Mouse (Mus musculus) kidney, postnatal 4 days (tissue): ENCODE data around the gene Deaf1.
A peak's percentile ranks its signal among the peaks of the same experiment; 100 is the strongest.

ENCODE experiments used
- DNase-seq, 2 experiments: peaks; one replicate each; pipeline ENCODE4 v3.0.0; 2021; ENCODE audit warnings: mixed read lengths in 2 of 2

The Deaf1 gene

GRCm38 (mm10) chr7:141293852-141294471, 33.5 kb downstream of the Deaf1 start:
- DNase-seq, result peak; percentile 56 to 66

GRCm38 (mm10) chr7:141292583-141293388, 34.7 kb downstream of the Deaf1 start:
- DNase-seq, result no peak

GRCm38 (mm10) chr7:141291921-141292582, 35.4 kb downstream of the Deaf1 start, which contains the start of gene Drd4:
TSS of gene Drd4 (plus strand) at chr7:141292006.
- DNase-seq, result peak; percentile 67 to 73

- DNase-seq, result no peak
Measured at GRCm38 (mm10) chr7:141288042-141288441, 39.4 kb downstream of the Deaf1 start.

- no peak for DNase-seq
Measured at GRCm38 (mm10) chr7:141282756-141283155, 44.7 kb downstream of the Deaf1 start.

GRCm38 (mm10) chr7:141281442-141281841, 46.0 kb downstream of the Deaf1 start:
- DNase-seq, result peak in 1 of 2 experiments; percentile 51

- DNase-seq, result peak; percentile 64 to 76
Measured at GRCm38 (mm10) chr7:141278766-141279590, 48.5 kb downstream of the Deaf1 start, which contains the start of gene Sct. TSS of gene Sct (minus strand) at chr7:141279133.

- DNase-seq, result no peak
Measured at GRCm38 (mm10) chr7:141277701-141278678, 49.5 kb downstream of the Deaf1 start.

- DNase-seq, result peak; percentile 53 to 71
Measured at GRCm38 (mm10) chr7:141276546-141276945, 50.9 kb downstream of the Deaf1 start, which contains the start of gene Cdhr5. TSS of gene Cdhr5 (minus strand) at chr7:141276786.

GRCm38 (mm10) chr7:141275356-141275755, 52.1 kb downstream of the Deaf1 start:
- no peak for DNase-seq

- no peak for DNase-seq
Measured at GRCm38 (mm10) chr7:141270631-141271030, 56.9 kb downstream of the Deaf1 start.

- DNase-seq, result no peak
Measured at GRCm38 (mm10) chr7:141269273-141269545, 58.3 kb downstream of the Deaf1 start.

- peak in 1 of 2 experiments; percentile 18 for DNase-seq
Measured at GRCm38 (mm10) chr7:141268466-141269272, 58.8 kb downstream of the Deaf1 start.

- DNase-seq, result peak; percentile 68 to 77
Measured at GRCm38 (mm10) chr7:141265739-141266561, 61.5 kb downstream of the Deaf1 start, which contains the start of gene Irf7. TSS of gene Irf7 (minus strand) at chr7:141266481.

GRCm38 (mm10) chr7:141265411-141265738, 62.1 kb downstream of the Deaf1 start:
- DNase-seq, result no peak

- DNase-seq, result peak; percentile 64 to 77
Measured at GRCm38 (mm10) chr7:141264761-141265410, 62.6 kb downstream of the Deaf1 start.

GRCm38 (mm10) chr7:141264041-141264700, 63.3 kb downstream of the Deaf1 start:
- DNase-seq, result no peak

GRCm38 (mm10) chr7:141263640-141264039, 63.9 kb downstream of the Deaf1 start:
- no peak for DNase-seq

GRCm38 (mm10) chr7:141261480-141261879, 66.0 kb downstream of the Deaf1 start:
- no peak for DNase-seq
